Mouse (Mus musculus): Measurements from ENCODE around the gene Cbfa2t3.

Gene Cbfa2t3

DNA sequence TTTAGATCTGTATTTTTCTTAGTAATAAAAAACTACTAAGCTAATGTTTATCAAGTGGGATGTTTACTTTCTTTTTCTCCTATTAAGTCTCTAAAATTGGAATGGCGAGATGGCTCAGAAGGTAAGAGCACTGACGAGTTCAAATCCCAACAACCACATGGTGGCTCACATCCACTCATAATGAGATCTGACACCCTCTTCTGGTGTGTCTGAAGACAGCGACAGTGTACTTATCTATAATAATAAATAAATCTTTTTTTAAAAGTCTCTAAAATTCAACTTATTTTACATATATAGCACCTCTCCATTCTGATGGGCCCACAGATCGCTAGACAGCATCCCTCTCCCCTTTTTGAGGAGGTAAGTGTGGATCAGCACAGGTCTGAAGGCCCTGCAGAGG is 88.7 kb downstream of the Cbfa2t3 start:
- DNase-seq (ENCODE audit: low spot score), result no peak

- DNase-seq (ENCODE audit: low spot score), result no peak
Observed at GRCm38 (mm10) chr8:122606810-122607209, 92.1 kb downstream of the Cbfa2t3 start.

DNA sequence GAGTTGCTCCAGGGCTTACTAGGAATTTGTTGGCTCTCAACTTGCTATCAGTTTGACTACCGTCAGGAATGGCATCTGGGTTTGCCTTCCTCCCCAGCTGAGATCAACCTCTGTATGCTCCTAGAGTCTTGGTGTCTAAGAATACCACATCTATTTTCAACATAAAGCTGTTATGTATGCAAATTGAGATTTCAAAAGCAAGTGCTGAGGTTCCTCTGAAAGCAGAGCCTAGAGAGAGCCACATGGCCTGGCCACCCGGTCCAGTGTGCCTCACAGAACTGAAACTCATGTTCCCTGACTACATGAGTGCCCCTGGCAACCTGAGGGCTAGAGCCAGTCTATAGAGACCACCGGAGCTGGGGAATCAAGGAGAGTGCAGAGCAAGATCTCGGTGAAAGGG is 93.5 kb downstream of the Cbfa2t3 start:
- no peak for DNase-seq (ENCODE audit: low spot score)

GRCm38 (mm10) chr8:122604640-122605039 is 94.3 kb downstream of the Cbfa2t3 start:
- DNase-seq (ENCODE audit: low spot score), result no peak

DNA sequence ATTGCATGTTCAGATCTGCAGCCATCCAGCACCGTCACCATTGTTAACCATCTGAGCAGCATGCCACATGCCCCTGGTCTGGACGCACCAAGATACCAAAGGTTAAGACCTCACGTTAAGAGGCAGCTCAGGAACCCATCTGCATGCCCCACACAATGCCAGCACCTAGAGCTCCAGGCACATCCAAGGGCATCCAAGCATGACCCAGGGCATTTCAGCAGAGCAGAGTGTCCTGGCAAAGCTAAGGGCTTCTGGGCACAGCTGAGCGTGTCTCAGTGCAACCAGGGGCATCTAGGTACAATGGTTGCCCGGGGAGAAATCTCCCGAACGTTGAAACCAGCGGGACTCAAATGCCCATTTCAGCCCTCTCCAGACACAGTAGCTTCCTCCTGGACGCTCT is 98.2 kb downstream of the Cbfa2t3 start:
- no peak for DNase-seq (ENCODE audit: low spot score)

DNA sequence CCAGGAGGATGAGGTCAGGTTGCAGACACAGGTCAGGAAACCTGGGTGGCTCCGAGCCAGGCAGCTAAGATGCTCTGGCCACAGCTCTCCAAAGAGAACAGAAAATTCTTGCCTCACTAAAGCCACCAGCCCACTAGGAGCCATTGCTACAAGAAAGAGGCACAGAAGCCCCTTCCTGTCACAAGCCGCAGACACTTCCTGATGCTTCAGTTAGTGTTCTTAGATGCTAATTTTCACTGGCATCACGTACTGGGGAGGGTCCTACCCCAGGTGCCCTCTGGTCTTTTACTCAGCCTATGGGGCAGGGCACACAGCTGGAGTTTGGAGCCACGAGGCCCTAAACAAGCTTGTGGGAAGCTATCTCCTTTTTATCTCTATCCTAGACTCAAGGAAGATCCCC is 102.9 kb downstream of the Cbfa2t3 start:
- DNase-seq (ENCODE audit: low spot score), result no peak

DNA sequence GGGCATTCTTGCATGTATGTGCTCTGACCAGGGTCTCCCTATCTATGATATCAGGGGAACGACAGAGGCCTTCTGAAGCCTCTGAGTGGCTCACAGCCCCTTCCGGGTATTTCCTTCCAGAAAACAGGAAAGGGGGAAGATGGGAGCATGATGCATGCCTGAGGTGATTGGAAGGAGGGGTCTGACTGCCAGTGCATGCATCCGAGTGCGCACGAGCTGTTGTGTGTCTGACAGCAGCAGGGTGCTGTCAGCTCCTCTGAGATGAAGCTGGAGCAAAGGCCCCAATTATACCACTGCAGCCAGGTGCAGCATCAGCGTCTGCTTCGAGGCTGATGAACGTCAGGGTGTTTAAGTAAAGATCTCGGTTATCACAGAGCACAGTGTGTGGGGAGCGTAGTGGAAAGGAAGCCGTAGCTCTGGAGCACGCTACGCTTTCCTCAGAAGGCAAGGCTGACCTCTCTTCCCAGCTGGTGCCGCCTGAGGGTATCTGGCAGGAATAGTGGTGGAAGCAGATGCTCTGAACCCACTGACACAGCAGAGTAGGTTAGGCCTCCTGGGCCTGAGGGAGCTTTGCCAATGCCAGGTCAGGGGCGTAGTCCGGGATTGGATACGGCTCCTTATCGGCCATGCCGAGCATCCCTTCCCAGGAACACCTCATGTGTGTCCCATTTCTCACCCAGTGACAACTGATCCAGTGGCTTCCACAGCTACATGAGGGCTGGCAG is 105.0 kb downstream of the Cbfa2t3 start:
- no peak for DNase-seq (ENCODE audit: low spot score)

- no peak for DNase-seq (ENCODE audit: low spot score)
Observed at GRCm38 (mm10) chr8:122593240-122593639, 105.7 kb downstream of the Cbfa2t3 start.

- DNase-seq (ENCODE audit: low spot score), result no peak
Observed at GRCm38 (mm10) chr8:122586749-122587148, 112.2 kb downstream of the Cbfa2t3 start.

- no peak for DNase-seq (ENCODE audit: low spot score)
Observed at GRCm38 (mm10) chr8:122586171-122586570, 112.7 kb downstream of the Cbfa2t3 start.

DNA sequence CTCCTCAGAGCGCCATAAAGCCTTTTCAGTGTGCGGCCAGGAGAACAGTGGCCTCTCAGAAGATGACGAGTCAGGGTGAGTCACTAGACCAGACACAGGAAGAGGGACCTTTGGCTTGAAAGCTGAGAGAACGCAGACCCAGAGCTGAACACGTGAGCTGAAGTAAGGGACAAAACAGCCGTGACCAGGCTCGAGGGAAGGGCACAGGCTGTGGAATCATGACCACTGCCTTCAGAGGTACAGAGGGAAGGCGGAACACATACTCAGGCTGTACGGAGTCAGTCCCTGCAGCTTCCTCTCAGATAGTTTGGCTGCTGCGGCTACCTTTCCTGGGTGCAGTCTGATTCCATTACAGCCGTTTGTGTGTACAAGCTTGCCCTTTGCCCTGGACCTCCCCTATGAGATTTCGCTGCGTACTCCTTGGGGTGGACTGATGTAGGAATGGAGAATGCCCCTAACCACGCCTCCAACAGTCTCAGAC is 113.5 kb downstream of the Cbfa2t3 start:
- no peak for DNase-seq (ENCODE audit: low spot score)

DNA sequence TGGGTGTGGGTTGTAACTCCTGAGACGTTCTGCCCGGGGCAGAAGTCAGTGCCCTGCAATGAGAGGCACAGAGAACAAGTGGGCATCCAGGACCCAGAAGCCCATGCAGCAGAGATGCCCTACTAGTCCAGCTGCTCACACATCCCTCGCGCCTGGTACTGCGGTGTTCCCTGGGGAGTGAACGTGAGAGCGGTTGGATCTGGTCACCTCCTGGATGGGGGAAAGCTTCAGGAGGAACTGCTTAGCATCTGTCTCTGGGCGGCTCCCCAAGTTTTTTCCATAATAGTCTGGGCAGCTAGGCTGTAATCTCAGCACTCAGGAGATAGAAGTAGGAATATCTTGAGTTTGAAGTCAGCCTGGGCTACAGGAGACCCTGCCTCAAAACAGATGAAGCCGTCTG is 113.9 kb downstream of the Cbfa2t3 start:
- DNase-seq (ENCODE audit: low spot score), result no peak

DNA sequence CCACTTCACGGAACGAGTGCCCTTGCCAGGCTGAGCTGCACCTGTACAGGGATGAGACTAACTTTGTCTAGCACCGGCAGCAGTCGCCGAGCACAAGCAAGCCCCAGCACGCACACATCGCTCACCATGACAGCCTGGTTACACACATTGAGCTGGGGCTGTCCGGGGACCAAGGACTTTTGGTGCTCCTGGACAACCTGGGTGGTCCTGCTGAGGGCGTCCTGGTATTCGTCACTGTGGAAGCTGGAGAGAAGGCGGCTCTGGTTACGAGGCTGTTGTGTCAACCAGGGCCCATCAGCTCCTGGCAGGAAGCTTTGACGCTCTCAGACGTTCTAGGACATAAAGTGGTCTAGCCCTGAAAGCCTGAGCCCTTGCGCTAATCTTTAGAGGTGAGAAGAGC is 118.0 kb downstream of the Cbfa2t3 start:
- no peak for DNase-seq (ENCODE audit: low spot score)

GRCm38 (mm10) chr8:122579196-122579595 is 119.7 kb downstream of the Cbfa2t3 start:
- no peak for DNase-seq (ENCODE audit: low spot score)

GRCm38 (mm10) chr8:122577116-122577515 is 121.8 kb downstream of the Cbfa2t3 start:
- no peak for DNase-seq (ENCODE audit: low spot score)

- DNase-seq (ENCODE audit: low spot score), result peak; percentile 90
Observed at GRCm38 (mm10) chr8:122576648-122577022, 122.3 kb downstream of the Cbfa2t3 start, which contains the start of gene Aprt. Gene Aprt (minus strand): TSS chr8:122576909.

- DNase-seq (ENCODE audit: low spot score), result no peak
Observed at GRCm38 (mm10) chr8:122575735-122576647, 122.9 kb downstream of the Cbfa2t3 start.

GRCm38 (mm10) chr8:122575286-122575685 is 123.6 kb downstream of the Cbfa2t3 start:
- DNase-seq (ENCODE audit: low spot score), result no peak
